Mouse (Mus musculus) midbrain, postnatal 0 days (tissue): ENCODE data around the gene Ephb1. TPM values are rescaled to one million over a fixed set of nuclear protein-coding genes. Genes with fewer than 3 reads are reported as not detected.

Source experiments
- ATAC-seq: fragments of 200-750 bp; cut with Nextera tagmentation; 2 replicates; pipeline ENCODE4 v1.8.0; 2017; ENCODE audit warnings: moderate number of reproducible peaks, mild to moderate bottlenecking, moderate TSS enrichment, moderate library complexity; ENCODE audit not compliant: low FRiP score
- DNase-seq: peaks from one replicate; pipeline ENCODE4 v3.0.0-alpha.2; 2015; ENCODE audit warnings: low spot score
- H3K27ac ChIP-seq: fragments of 300-500 bp; sonication (generic); 2 replicates; pipeline ENCODE4 v1.5.1; 2014; ENCODE audit warnings: low read depth, mild to moderate bottlenecking, low read length, mixed read lengths
- H3K27me3 ChIP-seq: fragments of 300-500 bp; sonication (generic); 2 replicates; pipeline ENCODE4 v1.6.1; 2014; ENCODE audit warnings: low read length, control low read depth, mixed read lengths; ENCODE audit not compliant: insufficient read depth
- H3K36me3 ChIP-seq: fragments of 300-500 bp; sonication (generic); 2 replicates; pipeline ENCODE4 v1.6.1; 2014; ENCODE audit warnings: low read length, control low read depth, mixed read lengths; ENCODE audit not compliant: insufficient read depth
- H3K4me1 ChIP-seq: fragments of 300-500 bp; sonication (generic); 2 replicates; pipeline ENCODE4 v1.6.1; 2014; ENCODE audit warnings: mild to moderate bottlenecking, control low read depth, antibody characterized with exemption, low read length, mixed read lengths; ENCODE audit not compliant: insufficient read depth
- H3K4me2 ChIP-seq: fragments of 300-500 bp; sonication (generic); 2 replicates; pipeline ENCODE4 v1.6.1; 2014; ENCODE audit warnings: low read depth, mild to moderate bottlenecking, low read length, mixed read lengths; ENCODE audit not compliant: poor library complexity, severe bottlenecking
- H3K4me3 ChIP-seq: fragments of 300-500 bp; sonication (generic); 2 replicates; pipeline ENCODE4 v1.5.1; 2014; ENCODE audit warnings: low read depth, mild to moderate bottlenecking, low read length, moderate library complexity
- H3K9ac ChIP-seq: fragments of 300-500 bp; sonication (generic); replicated peaks from 2 replicates; pipeline ENCODE4 v1.6.1; 2014; ENCODE audit warnings: mild to moderate bottlenecking, low read length, moderate library complexity, mixed read lengths; ENCODE audit not compliant: poor library complexity, severe bottlenecking
- H3K9me3 ChIP-seq: fragments of 300-500 bp; sonication (generic); 2 replicates; pipeline ENCODE4 v1.6.1; 2016; ENCODE audit warnings: low read length, control low read depth
- CTCF ChIP-seq: IDR thresholded peaks from 2 replicates; pipeline ENCODE4 v1.5.1; 2016; ENCODE audit warnings: antibody characterized with exemption, mild to moderate bottlenecking
- WGBS: fragments of 180-500 bp; shearing (Covaris S2); extraction: QIAGEN DNeasy Blood & Tissue Kit; methylation state at CpG from one replicate; pipeline ENCODE4 v1.1.7; 2014; 5-methylcytosine and 5-hydroxymethylcytosine counted together
- polyA plus RNA-seq: library from polyadenylated mRNA; unstranded; fragments of >200 nt; fragmentation: Nextera tagmentation; extraction: Ambion mirVana; gene quantifications from 2 replicates; pipeline ENCODE4 v1.2.1, GENCODE M21; 2015
- total RNA-seq: library from RNA; depleted of rRNA; stranded (reverse); fragments of >200 nt; gene quantifications from 2 replicates; pipeline ENCODE4 v1.2.3, GENCODE M21; 2014

Gene Ephb1
- total and polyA plus RNA-seq, 2 experiments from 2014 or later = 69.4 to 85.9 TPM

- 88% methylated on average over 2 of the region's 2 CpGs for WGBS
- Histone ChIP-seq H3K9me3 (no peaks in the 10 kb centered on the region), H3K27ac (no peak overlapping the region), H3K36me3 (peaks cover 15% of the 10 kb centered on the region), H3K4me2 (no peak overlapping the region), H3K9ac (no peak overlapping the region), H3K27me3 (no peaks in the 10 kb centered on the region), H3K4me1 (no peaks in the 10 kb centered on the region; the same call in 1 of the 2 replicates), H3K4me3 (no peak overlapping the region)
- DNase-seq (no peak), ATAC-seq (no peak)
- TF ChIP-seq CTCF = no peak
Observed at GRCm38 (mm10) chr9:101994086-101994485, 360.4 kb downstream of the Ephb1 start.

- no peak for DNase-seq
- 71% methylated on average over 12 of the region's 12 CpGs for WGBS
Observed at GRCm38 (mm10) chr9:101990836-101991235, 363.7 kb downstream of the Ephb1 start.

GRCm38 (mm10) chr9:101990032-101990431, 364.5 kb downstream of the Ephb1 start:
- H3K9me3 ChIP-seq = no peaks in the 10 kb centered on the region
- no peak overlapping the region for H3K9ac ChIP-seq
- DNase-seq = no peak

More at GRCm38 (mm10) chr9:101990836-101991235, 363.7 kb downstream of the Ephb1 start:
- Histone ChIP-seq H3K9me3 (no peaks in the 10 kb centered on the region), H3K27me3 (no peaks in the 10 kb centered on the region), H3K4me1 (no peaks in the 10 kb centered on the region), H3K4me3 (no peak overlapping the region), H3K27ac (no peak overlapping the region), H3K36me3 (peaks cover 15% of the 10 kb centered on the region), H3K4me2 (no peak overlapping the region), H3K9ac (no peak overlapping the region)
- no peak for ATAC-seq
- TF ChIP-seq CTCF = no peak

GRCm38 (mm10) chr9:101986910-101987309, 367.6 kb downstream of the Ephb1 start:
- no peak for TF ChIP-seq CTCF
- WGBS = 74% methylated on average over 2 of the region's 2 CpGs
- H3K4me1 ChIP-seq = no peaks in the 10 kb centered on the region
- DNase-seq = no peak
- H3K9me3 ChIP-seq = no peaks in the 10 kb centered on the region
- H3K9ac ChIP-seq = no peak overlapping the region
- no peaks in the 10 kb centered on the region for H3K27me3 ChIP-seq
- ATAC-seq = no peak
- no peak overlapping the region for H3K4me2 ChIP-seq
- H3K36me3 ChIP-seq = peaks cover 7% of the 10 kb centered on the region; the same call in 1 of the 2 replicates
- no peak overlapping the region for H3K4me3 ChIP-seq
- no peak overlapping the region for H3K27ac ChIP-seq

More at GRCm38 (mm10) chr9:101990032-101990431, 364.5 kb downstream of the Ephb1 start:
- peaks cover 8% of the 10 kb centered on the region for H3K36me3 ChIP-seq
- 74% methylated on average over 6 of the region's 6 CpGs for WGBS
- ATAC-seq = no peak
- no peak for TF ChIP-seq CTCF
- no peak overlapping the region for H3K4me2 ChIP-seq
- H3K27ac ChIP-seq = no peak overlapping the region
- H3K4me3 ChIP-seq = no peak overlapping the region
- no peaks in the 10 kb centered on the region for H3K27me3 ChIP-seq
- H3K4me1 ChIP-seq = no peaks in the 10 kb centered on the region

DNA sequence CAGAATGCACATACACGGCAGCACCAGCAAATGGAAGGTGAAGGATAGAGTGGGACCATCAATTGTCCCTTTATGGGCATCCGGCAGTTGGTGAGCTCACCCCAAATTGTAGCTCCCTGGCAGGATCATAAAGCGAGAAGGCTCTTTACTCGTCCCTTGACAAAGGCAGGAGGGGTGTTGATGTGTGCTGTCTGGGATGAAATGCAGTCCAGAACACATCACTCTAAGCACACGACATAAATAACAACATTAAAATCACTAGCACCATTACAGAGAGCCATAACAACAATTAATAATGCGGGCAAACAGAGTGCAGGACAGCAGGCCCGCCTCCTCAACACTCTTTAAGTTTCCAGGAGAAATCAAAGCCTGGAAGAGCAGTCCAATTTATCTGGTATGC, 372.1 kb downstream of the Ephb1 start:
- no peak for TF ChIP-seq CTCF

DNA sequence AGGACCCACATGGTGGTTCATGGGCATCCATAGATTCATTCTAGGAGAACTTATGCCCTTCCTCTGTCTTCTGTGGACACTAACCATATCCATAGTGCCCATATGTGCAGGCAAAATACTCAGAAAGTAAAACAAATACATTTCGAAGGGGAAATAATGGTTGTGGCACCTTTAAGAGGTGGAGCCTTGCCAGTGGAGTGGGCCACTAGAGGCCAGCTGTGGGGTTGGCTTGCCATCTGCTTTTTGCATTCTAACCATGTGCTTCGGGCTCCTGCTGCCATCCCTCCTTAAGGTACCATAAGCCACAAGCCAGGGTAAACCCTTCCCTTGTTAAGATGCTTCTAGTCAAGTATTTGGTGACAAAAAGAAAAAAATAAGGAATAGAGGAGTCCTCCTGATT, 373.3 kb downstream of the Ephb1 start:
- Histone ChIP-seq H3K4me2 (no peak overlapping the region), H3K36me3 (peaks cover 7% of the 10 kb centered on the region; the same call in 1 of the 2 replicates), H3K9ac (no peak overlapping the region), H3K27me3 (no peaks in the 10 kb centered on the region), H3K4me3 (no peak overlapping the region), H3K27ac (no peak overlapping the region), H3K9me3 (no peaks in the 10 kb centered on the region), H3K4me1 (no peaks in the 10 kb centered on the region)
- ATAC-seq (no peak), DNase-seq (no peak)
- WGBS = 79% methylated on average over 2 of the region's 2 CpGs
- no peak for TF ChIP-seq CTCF

More for the DNA sequence above, 372.1 kb downstream of the Ephb1 start:
- Histone ChIP-seq H3K4me2 (no peak overlapping the region), H3K9me3 (no peaks in the 10 kb centered on the region), H3K4me1 (no peaks in the 10 kb centered on the region), H3K27me3 (no peaks in the 10 kb centered on the region), H3K27ac (no peak overlapping the region), H3K4me3 (no peak overlapping the region), H3K36me3 (peaks cover 7% of the 10 kb centered on the region; the same call in 1 of the 2 replicates), H3K9ac (no peak overlapping the region)
- no peak for ATAC-seq
- 88% methylated on average over 7 of the region's 7 CpGs for WGBS
- no peak for DNase-seq
